In genomic region chr14:33250956-33251745, GRCm38 (mm10) we compare ENCODE assay signal across 8 mouse cellular contexts. TPM values are rescaled to one million over a fixed set of nuclear protein-coding genes. Genes with fewer than 3 reads are reported as not detected.
DNase-seq lines count a peak whose midpoint lies in the region; ATAC-seq and TF ChIP-seq lines count a peak whose summit lies in the region.

No protein-coding gene starts in this region.

- TF ChIP-seq CTCF in embryonic fibroblast, embryonic 13.5 days (IDR thresholded peaks at IDR 0.05; ENCODE audit: borderline replicate concordance, insufficient read depth, low read length), result no peak
- TF ChIP-seq CTCF in small intestine, adult 2 months (IDR thresholded peaks at IDR 0.05; ENCODE audit: extremely low read depth, insufficient read length, insufficient replicate concordance, low read depth, low read length), result no peak

- ATAC-seq in lung, embryonic 15.5 days (ENCODE audit: borderline replicate concordance, extremely low read depth, low FRiP score, low TSS enrichment), result no peak
- ATAC-seq in limb, embryonic 12.5 days (ENCODE audit: insufficient number of reproducible peaks, insufficient read depth, low FRiP score, low TSS enrichment, low read depth), result no peak

- peaks cover 11% of the 10 kb centered on the region; the same call in 1 of the 2 replicates for H3K27me3 ChIP-seq in lung, embryonic 15.5 days
- peaks cover 25% of the 10 kb centered on the region for H3K27me3 ChIP-seq in limb, embryonic 12.5 days
- no peaks in the 10 kb centered on the region for H3K27me3 ChIP-seq in small intestine, adult 2 months (ENCODE audit: control insufficient read depth, insufficient read depth, low read length)

- H3K36me3 ChIP-seq in lung, embryonic 15.5 days, result no peaks in the 10 kb centered on the region
- H3K36me3 ChIP-seq in limb, embryonic 12.5 days, result no peaks in the 10 kb centered on the region
- H3K36me3 ChIP-seq in small intestine, adult 2 months (ENCODE audit: control insufficient read depth, insufficient read depth, low read length), result no peaks in the 10 kb centered on the region

- peak overlapping the region; percentile 27; the same call in 1 of the 2 replicates for H3K4me3 ChIP-seq in lung, embryonic 15.5 days
- peak overlapping the region; percentile 64 for H3K4me3 ChIP-seq in embryonic fibroblast, embryonic 13.5 days (ENCODE audit: insufficient read depth, low read length)
- H3K4me3 ChIP-seq in limb, embryonic 12.5 days (replicated peaks), result peak overlapping the region; percentile 39
- peak overlapping the region; percentile 50 for H3K4me3 ChIP-seq in small intestine, adult 2 months (ENCODE audit: low read depth, low read length)

- H3K9me3 ChIP-seq in lung, embryonic 15.5 days, result no peaks in the 10 kb centered on the region
- no peaks in the 10 kb centered on the region for H3K9me3 ChIP-seq in limb, embryonic 12.5 days

- no peak for TF ChIP-seq POLR2A in embryonic fibroblast, embryonic 13.5 days (IDR thresholded peaks at IDR 0.05; ENCODE audit: low read depth, low read length)
- TF ChIP-seq POLR2A in small intestine, adult 2 months (IDR thresholded peaks at IDR 0.05; ENCODE audit: low read depth, low read length), result no peak

- H3K27ac ChIP-seq in lung, embryonic 15.5 days, result no peak overlapping the region
- peak overlapping the region; percentile 69 for H3K27ac ChIP-seq in embryonic fibroblast, embryonic 13.5 days (ENCODE audit: insufficient read depth, low read length)
- no peak overlapping the region for H3K27ac ChIP-seq in limb, embryonic 12.5 days
- H3K27ac ChIP-seq in small intestine, adult 2 months (ENCODE audit: insufficient read depth, low read depth, low read length), result no peak overlapping the region

- peak overlapping the region; percentile 59 for H3K4me2 ChIP-seq in lung, embryonic 15.5 days
- H3K4me2 ChIP-seq in limb, embryonic 12.5 days, result peak overlapping the region; percentile 90

- 11% methylated on average over 9 of the region's 13 CpGs for WGBS in lung, embryonic 15.5 days
- WGBS in limb, embryonic 12.5 days, result 8% methylated on average over 13 of the region's 13 CpGs
- WGBS in small intestine, adult 2 months, result 14% methylated on average over 13 of the region's 13 CpGs

- no peak for DNase-seq in lung, postnatal 4 days
- DNase-seq in thymus, postnatal 10 days (ENCODE audit: low spot score in 2 of 2), result no peak
- DNase-seq in layer of hippocampus, adult 18-20 months (ENCODE audit: low spot score in 2 of 2), result no peak
- DNase-seq in kidney, adult 9 months, result no peak

- peaks cover 10% of the 10 kb centered on the region for H3K4me1 ChIP-seq in lung, embryonic 15.5 days
- 0 out of 2 replicates have a peak, but pooled peaks cover 4% of the 10 kb centered on the region for H3K4me1 ChIP-seq in embryonic fibroblast, embryonic 13.5 days (ENCODE audit: control insufficient read depth, insufficient read depth, low read length)
- peaks cover 26% of the 10 kb centered on the region for H3K4me1 ChIP-seq in limb, embryonic 12.5 days (replicated peaks)
- H3K4me1 ChIP-seq in small intestine, adult 2 months (ENCODE audit: control insufficient read depth, insufficient read depth, insufficient read length, low read length), result peaks cover 9% of the 10 kb centered on the region

- H3K9ac ChIP-seq in lung, embryonic 15.5 days, result no peak overlapping the region; the same call in 1 of the 2 replicates
- peak overlapping the region; percentile 50; the same call in 1 of the 2 replicates for H3K9ac ChIP-seq in limb, embryonic 12.5 days (replicated peaks)

RNA-seq across cellular contexts. Expression of gene Arhgap22, which starts 37.3 kb away (rescaled TPM):
- 8.3 and 10.7 TPM in 2 replicates for polyA plus RNA-seq in lung, embryonic 15.5 days (2015; fragmentation: Nextera tagmentation; extraction: Ambion mirVana)
- 9.0 and 15.1 TPM in 2 replicates for polyA plus RNA-seq in embryonic fibroblast, embryonic 13.5 days (2011; ENCODE audit: insufficient read length, low read depth, missing spikeins)
- polyA plus RNA-seq in limb, embryonic 12.5 days (2016; fragmentation: Nextera tagmentation; extraction: Ambion mirVana), result 5.2 and 5.9 TPM in 2 replicates
- 3.2 and 3.6 TPM in 2 replicates for polyA plus RNA-seq in small intestine, adult 2 months (2012; rRNA removed)
- 1 to 10 TPM; 8.1 to 8.6 TPM for total RNA-seq in layer of hippocampus, adult 18-20 months (2021)
